Mouse (Mus musculus): ENCODE measurements around the gene Olfr1076.
"Not testable (repeated sequence)": the region's sequence is repeated elsewhere in the genome, so short reads cannot be mapped to it uniquely, and the experiment has no call there.

The Olfr1076 gene

DNA sequence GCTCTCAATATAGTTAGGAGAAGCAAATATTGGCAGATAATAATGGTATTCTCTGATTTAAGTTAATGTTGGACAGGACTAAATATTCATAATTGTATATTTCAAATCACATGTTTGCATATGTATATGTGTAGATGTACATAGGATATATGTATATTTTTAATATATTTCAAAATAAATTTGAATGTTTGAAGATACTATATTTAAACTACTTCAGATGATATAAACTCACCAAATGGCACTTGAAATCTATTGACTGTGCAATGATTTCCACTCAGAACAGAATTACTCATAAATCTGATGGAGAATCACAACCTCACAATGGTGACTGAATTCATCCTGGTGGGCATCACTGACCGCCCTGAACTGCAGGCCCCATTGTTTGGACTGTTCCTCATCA is at the start of gene Olfr1076:
Olfr1076 (plus strand) TSS at position 301 of the 400 bp plus-strand sequence.
- no peak for DNase-seq (ENCODE audit: low read depth)

DNA sequence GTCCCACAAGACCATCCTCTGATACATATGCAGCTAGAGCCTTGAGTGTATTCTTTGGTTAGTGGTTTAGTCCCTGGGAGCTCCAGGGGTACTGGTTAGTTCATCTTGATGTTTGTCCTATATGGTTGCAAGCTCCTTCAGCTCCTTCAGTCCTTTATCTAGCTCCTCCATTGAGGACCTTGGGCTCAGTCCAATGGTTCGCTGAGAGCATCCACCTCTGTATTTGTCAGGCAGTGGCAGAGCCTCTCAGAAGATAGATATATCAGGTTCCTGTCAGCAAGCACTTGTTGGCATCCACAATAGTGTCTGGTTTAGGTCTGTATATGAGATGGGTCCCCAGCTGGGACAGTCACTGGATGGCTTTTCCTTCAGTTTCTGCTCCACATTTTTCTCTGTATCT is 47.8 kb upstream of the Olfr1076 start:
- DNase-seq (ENCODE audit: low read depth) = no peak

GRCm38 (mm10) chr2:86464442-86465109 is 43.7 kb upstream of the Olfr1076 start:
- peak; percentile 0 for DNase-seq (ENCODE audit: low read depth)

GRCm38 (mm10) chr2:86487286-86487685 is 21.0 kb upstream of the Olfr1076 start, which contains the start of gene Olfr228:
Olfr228 (minus strand) TSS chr2:86487386.
- no peak for DNase-seq (ENCODE audit: low read depth)

- DNase-seq (ENCODE audit: low read depth) = no peak
These were observed 22.7 kb downstream of the Olfr1076 start for GRCm38 (mm10) chr2:86530991-86531390.

DNA sequence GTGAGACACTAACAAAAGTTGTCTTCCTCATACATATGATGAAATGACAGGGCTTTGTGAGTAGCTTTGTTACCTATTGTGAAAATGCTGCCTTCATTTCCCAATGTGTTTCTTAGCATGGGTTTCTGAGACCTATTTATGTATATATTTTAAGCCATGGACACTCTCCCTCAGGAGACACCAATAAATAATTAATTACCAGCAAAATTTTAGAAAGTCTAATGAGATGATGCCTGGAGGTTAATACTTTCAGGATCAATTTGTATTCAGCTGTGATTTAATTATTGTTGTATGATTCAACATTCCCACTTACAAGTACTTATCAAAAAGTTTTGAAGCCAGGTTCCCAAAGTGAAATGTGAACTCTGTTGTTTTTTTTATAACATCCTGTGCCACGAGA is 34.1 kb downstream of the Olfr1076 start, which contains the start of gene Olfr1079:
Olfr1079 (minus strand) TSS at position 101 of the 400 bp plus-strand sequence.
- no peak for DNase-seq (ENCODE audit: low read depth)

- DNase-seq (ENCODE audit: low read depth) = not testable (repeated sequence)
These were observed 49.9 kb downstream of the Olfr1076 start, which contains the start of gene Olfr1080 for GRCm38 (mm10) chr2:86558135-86558534. Olfr1080 (minus strand) TSS chr2:86558235.
